Mouse (Mus musculus) hindbrain, embryonic 13.5 days (tissue): ENCODE measurements around the gene Prpf40b. TPM values are rescaled to one million over a fixed set of nuclear protein-coding genes. Genes with fewer than 3 reads are reported as not detected.

Experiments used
- ATAC-seq: fragments of 200-750 bp; cut with Nextera tagmentation; 2 replicates; pipeline ENCODE4 v1.8.0; 2017; ENCODE audit warnings: moderate TSS enrichment; ENCODE audit not compliant: low FRiP score
- H3K27ac ChIP-seq: fragments of 300-500 bp; sonication (generic); 2 replicates; pipeline ENCODE4 v1.5.1; 2015; ENCODE audit warnings: inconsistent platforms, mild to moderate bottlenecking, moderate library complexity
- H3K27me3 ChIP-seq: fragments of 300-500 bp; sonication (generic); 2 replicates; pipeline ENCODE4 v1.6.1; 2015; ENCODE audit warnings: mild to moderate bottlenecking, inconsistent platforms
- H3K36me3 ChIP-seq: fragments of 300-500 bp; sonication (generic); 2 replicates; pipeline ENCODE4 v1.6.1; 2015; ENCODE audit warnings: mild to moderate bottlenecking, inconsistent platforms
- H3K4me1 ChIP-seq: fragments of 300-500 bp; sonication (generic); replicated peaks from 2 replicates; pipeline ENCODE4 v1.6.1; 2015; ENCODE audit warnings: inconsistent platforms
- H3K4me2 ChIP-seq: fragments of 300-500 bp; sonication (generic); 2 replicates; pipeline ENCODE4 v1.6.1; 2015; ENCODE audit warnings: inconsistent platforms, mild to moderate bottlenecking, moderate library complexity
- H3K4me3 ChIP-seq: fragments of 300-500 bp; sonication (generic); 2 replicates; pipeline ENCODE4 v1.5.1; 2015; ENCODE audit warnings: mild to moderate bottlenecking, inconsistent platforms
- H3K9ac ChIP-seq: fragments of 300-500 bp; sonication (generic); 2 replicates; pipeline ENCODE4 v1.6.1; 2015; ENCODE audit warnings: mild to moderate bottlenecking, inconsistent platforms
- H3K9me3 ChIP-seq: fragments of 300-500 bp; sonication (generic); 2 replicates; pipeline ENCODE4 v1.6.1; 2016; ENCODE audit warnings: inconsistent platforms
- WGBS: fragments of 180-500 bp; shearing (Covaris S2); methylation state at CpG from one replicate; pipeline ENCODE4 v1.1.7; 2015; 5-methylcytosine and 5-hydroxymethylcytosine counted together
- polyA plus RNA-seq: library from polyadenylated mRNA; unstranded; fragments of >200 nt; fragmentation: Nextera tagmentation; extraction: Ambion mirVana; gene quantifications from 2 replicates; pipeline ENCODE4 v1.2.1, GENCODE M21; 2015

Gene Prpf40b
- polyA plus RNA-seq, 1 experiment from 2014 or later: 116 TPM

DNA sequence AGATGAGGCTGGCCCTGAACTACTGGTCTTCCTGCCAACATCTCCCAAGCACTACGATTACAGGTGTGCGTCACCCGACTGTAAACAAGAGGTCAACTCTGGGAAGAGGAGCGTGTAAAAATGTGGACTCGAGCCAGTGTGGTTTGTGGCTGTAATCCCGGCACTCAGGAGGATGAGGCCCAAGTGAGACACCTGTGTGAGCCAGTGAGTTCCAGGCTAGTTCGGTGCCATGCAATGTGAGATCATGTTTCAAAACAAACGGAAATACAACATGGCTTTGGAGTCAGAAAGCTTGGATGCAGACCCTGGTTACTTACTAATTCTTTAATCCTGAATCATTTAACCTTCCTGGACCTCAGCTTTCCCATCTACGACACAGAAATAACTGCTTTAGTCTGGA lies 64.1 kb downstream of the Prpf40b start:
- no peaks in the 10 kb centered on the region for H3K9me3 ChIP-seq
- 92% methylated on average over 9 of the region's 9 CpGs for WGBS

DNA sequence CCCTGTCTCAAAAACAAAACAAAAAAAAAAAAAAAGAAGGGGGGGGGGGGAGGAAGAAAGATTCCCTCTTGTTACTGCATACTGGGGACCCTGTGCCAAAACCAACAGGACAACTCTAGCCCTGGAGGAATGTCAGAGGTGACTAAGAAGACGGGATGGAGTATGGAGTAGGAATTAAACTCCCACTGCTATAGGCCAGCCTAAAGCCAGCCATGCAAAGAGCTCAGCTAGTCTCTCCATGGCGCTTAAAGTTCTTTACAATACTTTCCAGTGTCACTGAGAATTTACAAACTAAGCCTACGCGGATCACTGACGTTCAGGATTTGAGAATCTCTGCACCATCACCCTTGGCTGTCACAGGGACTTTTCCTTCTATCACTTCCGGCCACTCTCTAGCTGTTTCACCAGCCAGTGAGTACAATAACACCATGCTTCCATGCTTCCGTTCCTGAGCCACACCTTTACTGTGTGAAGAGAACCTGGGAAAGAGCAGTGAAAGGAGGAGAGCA lies 69.2 kb downstream of the Prpf40b start:
- Histone ChIP-seq H3K4me3 (no peak overlapping the region), H3K9ac (no peak overlapping the region), H3K4me2 (no peak overlapping the region), H3K9me3 (no peaks in the 10 kb centered on the region), H3K27me3 (no peaks in the 10 kb centered on the region), H3K36me3 (no peaks in the 10 kb centered on the region), H3K4me1 (peaks cover 23% of the 10 kb centered on the region), H3K27ac (no peak overlapping the region)
- ATAC-seq: no peak
- 77% methylated on average over 7 of the region's 7 CpGs for WGBS

More for the DNA sequence above, 64.1 kb downstream of the Prpf40b start:
- Histone ChIP-seq H3K36me3 (no peaks in the 10 kb centered on the region), H3K4me3 (no peak overlapping the region), H3K27me3 (no peaks in the 10 kb centered on the region), H3K9ac (no peak overlapping the region), H3K27ac (no peak overlapping the region), H3K4me2 (no peak overlapping the region), H3K4me1 (peaks cover 9% of the 10 kb centered on the region; the same call in 1 of the 2 replicates)
- no peak for ATAC-seq

DNA sequence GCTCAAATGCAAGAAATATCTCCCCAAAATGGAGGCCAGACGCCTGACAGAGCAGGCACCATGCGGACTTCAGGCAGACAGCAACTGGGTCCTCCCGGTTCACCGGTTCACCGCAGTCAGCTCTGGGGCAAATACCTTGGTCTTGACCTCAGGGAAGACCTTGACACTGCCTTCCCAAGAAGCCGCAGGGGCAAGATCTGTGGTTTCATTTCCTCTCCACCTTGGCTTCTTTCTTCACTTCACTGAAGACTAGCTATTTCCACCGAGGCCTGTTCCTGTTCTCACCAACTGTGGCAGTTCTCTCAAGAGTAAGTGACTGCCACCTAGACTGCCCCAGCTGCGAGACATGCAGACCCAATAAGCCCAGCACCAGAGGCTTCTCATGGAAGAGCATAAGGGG lies 70.0 kb downstream of the Prpf40b start:
- Histone ChIP-seq H3K9ac (no peak overlapping the region), H3K27me3 (no peaks in the 10 kb centered on the region), H3K9me3 (no peaks in the 10 kb centered on the region), H3K4me3 (no peak overlapping the region), H3K36me3 (no peaks in the 10 kb centered on the region), H3K27ac (no peak overlapping the region), H3K4me1 (peaks cover 29% of the 10 kb centered on the region), H3K4me2 (no peak overlapping the region)
- WGBS: 74% methylated on average over 8 of the region's 8 CpGs
- no peak for ATAC-seq

Other genes starting within 250 kb of the Prpf40b start
- 62.4 and 78.7 TPM in 2 replicates for gene Prph, start 239.9 kb upstream of the Prpf40b start, polyA plus RNA-seq
- gene Troap, start 220.5 kb upstream of the Prpf40b start, polyA plus RNA-seq: 8.4 and 10.0 TPM in 2 replicates
- gene C1ql4, start 207.3 kb upstream of the Prpf40b start, polyA plus RNA-seq: 5.6 and 11.8 TPM in 2 replicates
- 1.3 and 1.6 TPM in 2 replicates for gene Dnajc22, start 201.9 kb upstream of the Prpf40b start, polyA plus RNA-seq
- 42.1 and 45.0 TPM in 2 replicates for gene Spats2, start 169.2 kb upstream of the Prpf40b start, polyA plus RNA-seq
- gene Kcnh3, start 70.2 kb upstream of the Prpf40b start, polyA plus RNA-seq: 0.52 and 0.91 TPM in 2 replicates
- 195 and 208 TPM in 2 replicates for gene Mcrs1, start 43.1 kb upstream of the Prpf40b start, polyA plus RNA-seq
- 0.47 and 0.69 TPM in 2 replicates for gene Fam186b, start 801 bp downstream of the Prpf40b start, polyA plus RNA-seq
- 8.2 and 8.8 TPM in 2 replicates for gene Fmnl3, start 75.4 kb downstream of the Prpf40b start, polyA plus RNA-seq
- gene Tmbim6, start 97.8 kb downstream of the Prpf40b start, polyA plus RNA-seq: 255 and 257 TPM in 2 replicates
- 12.3 and 13.6 TPM in 2 replicates for gene Nckap5l, start 162.7 kb downstream of the Prpf40b start, polyA plus RNA-seq
- 22.6 and 23.4 TPM in 2 replicates for gene Bcdin3d, start 179.6 kb downstream of the Prpf40b start, polyA plus RNA-seq
- gene Faim2, start 233.1 kb downstream of the Prpf40b start, polyA plus RNA-seq: 16.5 and 16.6 TPM in 2 replicates